ENCODE assay signal across 12 mouse cellular contexts in the genomic region with DNA sequence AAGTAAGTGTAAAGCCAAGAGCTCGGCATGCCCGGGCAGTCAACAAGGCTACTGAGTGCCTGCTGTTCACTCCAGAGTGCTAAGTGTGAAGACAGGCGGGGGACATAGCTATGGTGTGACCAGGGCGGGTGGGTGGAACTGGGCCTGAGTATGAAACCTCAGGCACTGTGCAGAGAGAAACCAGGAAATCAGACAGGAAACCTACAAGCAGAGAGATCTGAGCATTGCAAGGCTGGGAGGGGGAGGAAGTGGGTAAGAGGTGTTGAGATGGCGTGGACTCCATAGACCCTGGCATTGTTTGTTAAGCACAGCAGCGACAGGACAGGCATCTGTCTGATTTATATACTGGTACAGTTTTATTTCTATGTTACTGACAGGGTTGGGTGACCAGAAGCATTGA. TPM values are rescaled to one million over a fixed set of nuclear protein-coding genes. Genes with fewer than 3 reads are reported as not detected.
DNase-seq lines count a peak whose midpoint lies in the region; ATAC-seq and TF ChIP-seq lines count a peak whose summit lies in the region.
"Had no signal": no experiment of that assay in that cellular context is flagged by ENCODE, and none has a peak within 500 bp of the region (broad histone marks: within the 10 kb centered on the region; RNA-seq: fewer than 3 reads in every experiment).

No protein-coding gene starts in this region.

- TF ChIP-seq RAD21 in CH12.LX (IDR thresholded peaks at IDR 0.05; ENCODE audit: low read depth, low read length), result no peak

- intact Hi-C loops in left cerebral cortex, postnatal 14 days (cut with DNase I), result no loop called here

- H3K27ac ChIP-seq in limb, embryonic 11.5 days (replicated peaks; ENCODE audit: low read depth, low read length), result no peak overlapping the region
- no peak overlapping the region for H3K27ac ChIP-seq in limb, embryonic 10.5 days
- H3K27ac ChIP-seq in CH12.LX (ENCODE audit: insufficient read depth, low read depth), result no peak overlapping the region
- H3K27ac ChIP-seq: neural tube, embryonic 12.5 days had no signal

- H3K36me3 ChIP-seq in limb, embryonic 11.5 days (ENCODE audit: control insufficient read depth, insufficient read depth, low read length), result no peaks in the 10 kb centered on the region
- H3K36me3 ChIP-seq in limb, embryonic 10.5 days, result no peaks in the 10 kb centered on the region
- H3K36me3 ChIP-seq in CH12.LX (replicated peaks in 1 of 2; ENCODE audit: control insufficient read depth in 1 of 2, insufficient read depth in 1 of 2, low read length in 1 of 2), result no peaks in the 10 kb centered on the region
- no peaks in the 10 kb centered on the region for H3K36me3 ChIP-seq in splenic B cell, adult 2 months (ENCODE audit: control insufficient read depth, insufficient read depth, low read length, poor library complexity, severe bottlenecking)
- H3K36me3 ChIP-seq: neural tube, embryonic 12.5 days had no signal

- no peaks in the 10 kb centered on the region for H3K4me1 ChIP-seq in limb, embryonic 11.5 days (ENCODE audit: control insufficient read depth, insufficient read depth, low read length)
- H3K4me1 ChIP-seq in limb, embryonic 10.5 days, result peaks cover 15% of the 10 kb centered on the region
- peaks cover 0 to 17% of the 10 kb centered on the region in 2 experiments; a peak in 2 of 4 replicates for H3K4me1 ChIP-seq in CH12.LX (ENCODE audit: control insufficient read depth in 1 of 2, insufficient read depth in 2 of 2)
- H3K4me1 ChIP-seq: neural tube, embryonic 12.5 days had no signal

- no peaks in the 10 kb centered on the region for H3K79me2 ChIP-seq in CH12.LX (replicated peaks; ENCODE audit: control insufficient read depth, extremely low read depth, insufficient read depth, poor library complexity, severe bottlenecking)

- dilution Hi-C loops in CH12.LX (cut with MboI; ENCODE audit: extremely low pct_ligation_motif_present, extremely low pct_unique_long_range_greater_than_20kb, low sequenced_read_pairs), result no loop called here

- peak; percentile 58; the same call in 1 of the 2 replicates for ATAC-seq in limb, embryonic 11.5 days (ENCODE audit: insufficient number of reproducible peaks, low FRiP score, low TSS enrichment, low read depth)
- ATAC-seq: Patski had no signal

- H3K9ac ChIP-seq in limb, embryonic 11.5 days (ENCODE audit: low read length), result no peak overlapping the region
- no peak overlapping the region for H3K9ac ChIP-seq in CH12.LX (ENCODE audit: insufficient read depth, low read depth)
- H3K9ac ChIP-seq: neural tube, embryonic 12.5 days had no signal

- no peak for DNase-seq in limb, embryonic 11.5 days (ENCODE audit: low spot score)
- DNase-seq in limb, embryonic 10.5 days (ENCODE audit: low spot score), result no peak
- peak; percentile 14 for DNase-seq in CH12.LX (ENCODE audit: extremely low read depth)
- peak; percentile 80 for DNase-seq in induced T-regulatory cell, adult 2 months (ENCODE audit: low read depth)
- peak; percentile 14 for DNase-seq in splenic B cell, adult 2 months (ENCODE audit: low read depth, low spot score)
- no peak for DNase-seq in left cerebral cortex, postnatal 14 days (ENCODE audit: low spot score in 2 of 2)
- DNase-seq in cerebellum, postnatal 14 days, result no peak
- DNase-seq: heart, postnatal 36 days; lung, adult 18-20 months had no signal

- in situ Hi-C loops in CH12.LX (cut with MboI; ENCODE audit: low pct_ligation_motif_present, low pct_unique_long_range_greater_than_20kb, low sequenced_read_pairs), result no loop called here

- H3K27me3 ChIP-seq in limb, embryonic 11.5 days (ENCODE audit: control insufficient read depth, insufficient read depth, low read length), result no peaks in the 10 kb centered on the region
- no peaks in the 10 kb centered on the region for H3K27me3 ChIP-seq in limb, embryonic 10.5 days (ENCODE audit: low read depth, poor library complexity, severe bottlenecking)
- H3K27me3 ChIP-seq in CH12.LX (replicated peaks), result no peaks in the 10 kb centered on the region
- no peaks in the 10 kb centered on the region for H3K27me3 ChIP-seq in splenic B cell, adult 2 months (ENCODE audit: control insufficient read depth, insufficient read depth, low read length, poor library complexity, severe bottlenecking)
- H3K27me3 ChIP-seq: neural tube, embryonic 12.5 days; Patski had no signal

- TF ChIP-seq POLR2A in CH12.LX (IDR thresholded peaks at IDR 0.05; ENCODE audit: low read depth, low read length), result no peak

- no peak for TF ChIP-seq EP300 in CH12.LX (IDR thresholded peaks at IDR 0.05; ENCODE audit: low read length)

- WGBS in limb, embryonic 11.5 days, result 74% methylated on average over 6 of the region's 6 CpGs
- WGBS in limb, embryonic 10.5 days, result 82% methylated on average over 6 of the region's 6 CpGs

- TF ChIP-seq CTCF in CH12.LX (conservative IDR thresholded peaks at IDR 0.05 in 1 of 2, IDR thresholded peaks at IDR 0.05 in 1 of 2; ENCODE audit: low read depth in 2 of 2, low read length in 2 of 2), result no peak

- no peak overlapping the region for H3K4me2 ChIP-seq in limb, embryonic 11.5 days (ENCODE audit: low read depth, severe bottlenecking)
- H3K4me2 ChIP-seq in CH12.LX (ENCODE audit: insufficient read depth, low read depth, poor library complexity, severe bottlenecking), result no peak overlapping the region
- H3K4me2 ChIP-seq: neural tube, embryonic 12.5 days had no signal

- H3K9me3 ChIP-seq in limb, embryonic 11.5 days (ENCODE audit: control insufficient read depth, low read length), result no peaks in the 10 kb centered on the region
- no peaks in the 10 kb centered on the region for H3K9me3 ChIP-seq in limb, embryonic 10.5 days (replicated peaks)
- H3K9me3 ChIP-seq in CH12.LX (replicated peaks; ENCODE audit: low read length), result no peaks in the 10 kb centered on the region
- H3K9me3 ChIP-seq: neural tube, embryonic 12.5 days had no signal

- no peak overlapping the region for H3K4me3 ChIP-seq in limb, embryonic 11.5 days (ENCODE audit: low read depth, low read length)
- H3K4me3 ChIP-seq in limb, embryonic 10.5 days, result no peak overlapping the region
- no peak overlapping the region for H3K4me3 ChIP-seq in CH12.LX (replicated peaks in 1 of 3; ENCODE audit: low read depth in 2 of 3, low read length in 2 of 3, poor library complexity in 1 of 3)
- H3K4me3 ChIP-seq: neural tube, embryonic 12.5 days had no signal

TF ChIP-seq in CH12.LX, 34 proteins besides CTCF, POLR2A, EP300 and RAD21:
- TF ChIP-seq UBTF (IDR thresholded peaks at IDR 0.05; ENCODE audit: low read depth, low read length), result no peak
- TF ChIP-seq KAT2A (IDR thresholded peaks at IDR 0.05; ENCODE audit: insufficient replicate concordance, low read length), result no peak
- TF ChIP-seq RCOR1 (conservative IDR thresholded peaks at IDR 0.05; ENCODE audit: low read depth, low read length), result no peak
- TF ChIP-seq ZKSCAN1 (IDR thresholded peaks at IDR 0.05; ENCODE audit: borderline replicate concordance, low read depth, low read length), result no peak
- TF ChIP-seq ZMIZ1 (IDR thresholded peaks at IDR 0.05; ENCODE audit: low read depth, low read length), result no peak
- TF ChIP-seq ETS1 (conservative IDR thresholded peaks at IDR 0.05; ENCODE audit: low read depth, low read length), result no peak
- TF ChIP-seq JUND (conservative IDR thresholded peaks at IDR 0.05; ENCODE audit: low read depth, low read length), result no peak
- no peak for TF ChIP-seq TBP (conservative IDR thresholded peaks at IDR 0.05; ENCODE audit: low read depth, low read length)
- TF ChIP-seq MAFK (IDR thresholded peaks at IDR 0.05; ENCODE audit: insufficient replicate concordance, low read length), result no peak
- TF ChIP-seq MEF2A (IDR thresholded peaks at IDR 0.05; ENCODE audit: borderline replicate concordance, low read depth, low read length), result no peak
- no peak for TF ChIP-seq MAZ (IDR thresholded peaks at IDR 0.05; ENCODE audit: low read depth, low read length)
- TF ChIP-seq JUN (IDR thresholded peaks at IDR 0.05; ENCODE audit: insufficient read depth, low read depth, low read length), result no peak
- no peak for TF ChIP-seq NRF1 (IDR thresholded peaks at IDR 0.05; ENCODE audit: low read depth, low read length)
- no peak for TF ChIP-seq SIN3A (IDR thresholded peaks at IDR 0.05; ENCODE audit: low read length)
- no peak for TF ChIP-seq ZNF384 (IDR thresholded peaks at IDR 0.05; ENCODE audit: low read depth, low read length)

RNA-seq across cellular contexts. Expression of gene Tmem37, which starts 18.4 kb away (rescaled TPM):
- polyA plus RNA-seq in limb, embryonic 11.5 days (2014; fragmentation: Nextera tagmentation; extraction: Ambion mirVana), result 2.5 and 3.0 TPM in 2 replicates
- 3.2 and 3.5 TPM in 2 replicates for polyA plus RNA-seq in limb, embryonic 10.5 days (2016; fragmentation: Nextera tagmentation; extraction: Ambion mirVana)
- total RNA-seq in CH12.LX (2012; rRNA removed) (not detected in 2 replicates), CH12.LX (2014; rRNA removed) (not detected in 2 replicates)
- polyA plus RNA-seq in CH12.LX (2012; ENCODE audit: insufficient read length, low read depth), result not detected in 2 replicates
- total RNA-seq in left cerebral cortex, postnatal 14 days (2021), result 1 to 10 TPM; 1.7 to 1.8 TPM

RNA-seq across cellular contexts. Expression of gene Sctr, which starts 48.8 kb away (rescaled TPM):
- not detected in 2 replicates for polyA plus RNA-seq in limb, embryonic 11.5 days (2014; fragmentation: Nextera tagmentation; extraction: Ambion mirVana)
- 0.06 TPM in 1 of 2 replicates, not detected in the other for polyA plus RNA-seq in limb, embryonic 10.5 days (2016; fragmentation: Nextera tagmentation; extraction: Ambion mirVana)
- total RNA-seq in CH12.LX (2012; rRNA removed) (not detected in 2 replicates), CH12.LX (2014; rRNA removed) (not detected in 2 replicates)
- polyA plus RNA-seq in CH12.LX (2012; ENCODE audit: insufficient read length, low read depth), result not detected in 2 replicates
- total RNA-seq in left cerebral cortex, postnatal 14 days (2021), result under 1 TPM; 0.76 to 0.90 TPM
- total RNA-seq: heart, postnatal 36 days had no signal
- polyA plus RNA-seq: embryonic facial prominence, embryonic 11.5 days had no signal

RNA-seq across cellular contexts. Expression of gene Cfap221, which starts 58.4 kb away (rescaled TPM):
- polyA plus RNA-seq in limb, embryonic 11.5 days (2014; fragmentation: Nextera tagmentation; extraction: Ambion mirVana), result not detected in 2 replicates
- polyA plus RNA-seq in limb, embryonic 10.5 days (2016; fragmentation: Nextera tagmentation; extraction: Ambion mirVana), result not detected in 2 replicates
- total RNA-seq in CH12.LX (2012; rRNA removed) (not detected in 2 replicates), CH12.LX (2014; rRNA removed) (not detected in 2 replicates)
- polyA plus RNA-seq in CH12.LX (2012; ENCODE audit: insufficient read length, low read depth), result not detected in 2 replicates
- under 1 TPM; 0.38 to 0.59 TPM for total RNA-seq in left cerebral cortex, postnatal 14 days (2021)
- total RNA-seq: heart, postnatal 36 days had no signal
- polyA plus RNA-seq: embryonic facial prominence, embryonic 11.5 days; neural tube, embryonic 12.5 days had no signal

Comparison
In these comparisons a context has a peak if more than half of its experiments do, and no peak if none do; other contexts are left out.
1. DNase-seq: peak in CH12.LX (single experiment), induced T-regulatory cell, adult 2 months (single experiment) and splenic B cell, adult 2 months (single experiment); none in limb, embryonic 11.5 days (single experiment), limb, embryonic 10.5 days (single experiment), left cerebral cortex, postnatal 14 days (0 of 2) and cerebellum, postnatal 14 days (0 of 2).